Mouse (Mus musculus): ENCODE measurements at regions not wholly inside any gene's neighbourhood (a gene's known extent, or its start where the extent isn't known, plus 50 kb on each side); places are given as distances from the start of the nearest gene placed in this dataset.

DNA sequence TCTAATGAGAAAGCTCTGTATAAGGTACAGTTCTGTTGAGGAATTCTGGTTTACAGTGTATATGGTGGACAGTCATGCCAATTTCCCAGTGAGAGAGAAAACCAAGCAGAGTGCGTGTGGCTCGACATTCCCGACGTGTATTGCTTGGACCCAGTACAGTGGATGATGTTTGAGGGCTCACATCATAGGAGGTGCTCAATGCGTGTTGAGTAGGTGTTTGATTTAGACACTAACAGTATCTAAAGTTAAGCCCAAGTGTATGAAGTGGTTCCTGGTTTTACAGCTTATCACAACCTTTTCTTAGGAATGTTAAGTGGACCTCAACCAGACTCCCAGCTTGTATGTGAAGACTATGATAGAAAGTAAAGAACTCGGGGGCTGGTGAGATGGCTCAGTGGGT lies 96.2 kb upstream of the Tpm1 start:
- Histone ChIP-seq H3K9me3 (ENCODE audit: control insufficient read depth, low read length) (no peaks in the 10 kb centered on the region), H3K4me1 (replicated peaks; ENCODE audit: control insufficient read depth, insufficient read depth, low read length) (no peaks in the 10 kb centered on the region; the same call in 1 of the 2 replicates), H3K27me3 (replicated peaks; ENCODE audit: control insufficient read depth, insufficient read depth, low read length) (no peaks in the 10 kb centered on the region), H3K4me3 (ENCODE audit: low read depth, low read length) (no peak overlapping the region), H3K27ac (ENCODE audit: low read depth) (no peak overlapping the region), H3K4me2 (ENCODE audit: low read length) (no peak overlapping the region), H3K9ac (ENCODE audit: low read length) (no peak overlapping the region), H3K36me3 (ENCODE audit: control insufficient read depth, insufficient read depth, low read length) (no peaks in the 10 kb centered on the region)
- no peak for DNase-seq (ENCODE audit: low spot score)
- WGBS = 91% methylated on average over 6 of the region's 6 CpGs
- no peak for ATAC-seq (replicated peaks; ENCODE audit: low FRiP score, low TSS enrichment, low read depth)

DNA sequence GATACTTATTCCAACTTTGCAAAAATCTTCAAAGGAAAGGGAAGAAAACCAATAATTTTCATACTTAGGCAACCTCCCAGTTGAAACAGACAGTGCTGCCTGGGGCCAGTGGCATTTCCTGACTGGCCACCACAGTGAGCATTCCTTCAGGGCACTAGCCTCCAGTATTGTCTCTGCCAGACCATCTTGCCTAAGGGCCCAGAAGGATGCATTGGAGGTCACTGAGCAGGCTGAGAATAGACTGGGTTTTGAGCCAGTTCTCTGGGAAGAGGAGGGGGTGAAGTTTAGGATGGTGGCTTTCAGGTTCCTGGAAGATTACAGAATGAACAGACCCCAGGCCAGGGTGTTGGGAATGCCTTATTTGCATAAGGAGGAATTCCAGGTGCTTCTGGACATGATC lies 95.3 kb upstream of the Tpm1 start:
- DNase-seq (ENCODE audit: low spot score) (no peak), ATAC-seq (replicated peaks; ENCODE audit: low FRiP score, low TSS enrichment, low read depth) (no peak)
- Histone ChIP-seq H3K27ac (ENCODE audit: low read depth) (no peak overlapping the region), H3K4me2 (ENCODE audit: low read length) (no peak overlapping the region), H3K9ac (ENCODE audit: low read length) (no peak overlapping the region), H3K4me1 (replicated peaks; ENCODE audit: control insufficient read depth, insufficient read depth, low read length) (no peaks in the 10 kb centered on the region; the same call in 1 of the 2 replicates), H3K36me3 (ENCODE audit: control insufficient read depth, insufficient read depth, low read length) (no peaks in the 10 kb centered on the region), H3K9me3 (ENCODE audit: control insufficient read depth, low read length) (no peaks in the 10 kb centered on the region), H3K27me3 (replicated peaks; ENCODE audit: control insufficient read depth, insufficient read depth, low read length) (no peaks in the 10 kb centered on the region), H3K4me3 (ENCODE audit: low read depth, low read length) (no peak overlapping the region)

DNA sequence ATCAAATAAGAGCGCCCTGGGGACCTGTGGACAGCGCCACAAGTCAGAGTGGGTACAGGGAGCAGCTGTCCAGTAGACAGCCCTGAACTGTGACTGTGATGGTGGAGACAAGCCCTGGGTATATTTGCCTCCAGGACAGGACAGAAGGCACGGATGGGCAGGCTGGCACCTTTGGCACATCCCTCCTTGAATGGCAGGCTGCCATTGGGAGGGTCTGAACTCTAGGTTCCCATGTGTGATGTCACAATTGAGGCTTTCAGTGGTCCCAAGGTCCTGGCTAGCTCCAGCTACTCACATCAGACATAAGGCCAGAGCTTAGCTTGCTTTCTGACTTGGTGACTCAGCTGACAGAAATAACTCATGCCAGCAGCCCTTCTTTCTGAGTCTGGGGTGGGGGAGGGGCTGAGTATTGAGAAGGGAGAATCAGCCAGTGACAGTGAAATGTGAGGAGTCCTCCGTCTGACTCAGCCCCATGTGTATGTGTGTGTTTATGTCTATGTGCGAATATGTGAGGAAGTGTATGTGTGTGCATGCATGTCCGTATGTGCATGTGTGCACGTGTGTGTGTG lies 91.2 kb upstream of the Tpm1 start:
- DNase-seq (ENCODE audit: low spot score) (no peak), ATAC-seq (replicated peaks; ENCODE audit: low FRiP score, low TSS enrichment, low read depth) (no peak)
- Histone ChIP-seq H3K27ac (ENCODE audit: low read depth) (no peak overlapping the region), H3K4me1 (replicated peaks; ENCODE audit: control insufficient read depth, insufficient read depth, low read length) (peaks cover 14% of the 10 kb centered on the region), H3K9me3 (ENCODE audit: control insufficient read depth, low read length) (no peaks in the 10 kb centered on the region), H3K4me2 (ENCODE audit: low read length) (no peak overlapping the region), H3K27me3 (replicated peaks; ENCODE audit: control insufficient read depth, insufficient read depth, low read length) (no peaks in the 10 kb centered on the region), H3K4me3 (ENCODE audit: low read depth, low read length) (no peak overlapping the region), H3K9ac (ENCODE audit: low read length) (no peak overlapping the region), H3K36me3 (ENCODE audit: control insufficient read depth, insufficient read depth, low read length) (no peaks in the 10 kb centered on the region)
- WGBS = 66% methylated on average over 7 of the region's 7 CpGs

DNA sequence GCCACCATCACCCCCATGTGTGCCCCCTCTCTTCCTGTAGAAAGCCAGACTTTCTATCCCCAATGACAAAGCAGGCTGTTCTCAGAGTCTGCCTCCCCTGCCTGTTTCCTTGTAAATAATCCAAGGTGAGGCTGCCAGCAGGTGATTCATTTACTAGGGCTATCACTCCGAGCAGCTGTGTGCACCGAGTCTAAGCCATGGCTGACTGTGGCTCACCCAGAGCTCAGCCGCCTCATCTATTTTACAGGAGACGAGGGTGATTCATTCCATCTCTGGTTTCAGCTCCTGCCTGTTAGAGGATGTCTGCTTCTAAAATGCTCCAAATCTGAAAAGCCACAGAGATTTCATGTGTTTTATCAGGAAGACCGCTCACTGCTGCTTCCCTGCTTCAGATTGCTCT lies 88.5 kb upstream of the Tpm1 start:
- Histone ChIP-seq H3K4me1 (replicated peaks; ENCODE audit: control insufficient read depth, insufficient read depth, low read length) (peaks cover 15% of the 10 kb centered on the region), H3K9me3 (ENCODE audit: control insufficient read depth, low read length) (no peaks in the 10 kb centered on the region), H3K36me3 (ENCODE audit: control insufficient read depth, insufficient read depth, low read length) (no peaks in the 10 kb centered on the region), H3K27me3 (replicated peaks; ENCODE audit: control insufficient read depth, insufficient read depth, low read length) (no peaks in the 10 kb centered on the region), H3K9ac (ENCODE audit: low read length) (no peak overlapping the region), H3K27ac (ENCODE audit: low read depth) (peak overlapping the region; percentile 86), H3K4me2 (ENCODE audit: low read length) (peak overlapping the region; percentile 15; the same call in 1 of the 2 replicates), H3K4me3 (ENCODE audit: low read depth, low read length) (no peak overlapping the region)
- peak; percentile 76 for DNase-seq (ENCODE audit: low spot score)
- peak; percentile 77 for ATAC-seq (replicated peaks; ENCODE audit: low FRiP score, low TSS enrichment, low read depth)
- 26% methylated on average over 5 of the region's 5 CpGs for WGBS

DNA sequence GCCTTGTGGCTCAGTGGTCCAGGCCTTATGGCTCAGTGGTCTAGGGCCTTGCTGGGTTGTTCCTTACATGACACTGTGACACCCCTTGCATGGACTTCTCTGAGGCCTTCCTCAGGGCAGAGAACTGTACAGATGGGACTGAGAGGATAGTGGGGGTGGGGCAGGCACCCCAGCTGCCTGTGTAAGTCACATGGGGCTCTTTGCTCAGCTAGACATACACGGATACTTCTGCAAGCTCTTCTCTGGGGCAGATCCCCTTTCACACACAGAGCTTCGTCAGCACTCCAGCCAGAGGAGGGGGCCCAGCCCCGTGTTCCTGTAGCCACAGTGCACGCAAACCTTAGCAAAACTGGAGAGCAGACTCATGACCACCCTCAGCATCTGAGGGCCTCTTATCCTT lies 87.9 kb upstream of the Tpm1 start:
- H3K27me3 ChIP-seq (replicated peaks; ENCODE audit: control insufficient read depth, insufficient read depth, low read length) = no peaks in the 10 kb centered on the region
- 23% methylated on average over 4 of the region's 4 CpGs for WGBS
- DNase-seq (ENCODE audit: low spot score) = no peak
- peak overlapping the region; percentile 86 for H3K27ac ChIP-seq (ENCODE audit: low read depth)
- no peaks in the 10 kb centered on the region for H3K9me3 ChIP-seq (ENCODE audit: control insufficient read depth, low read length)
- 0 out of 2 replicates have a peak overlapping the region, but pooled peaks have one; percentile 4 for H3K4me2 ChIP-seq (ENCODE audit: low read length)
- H3K4me1 ChIP-seq (replicated peaks; ENCODE audit: control insufficient read depth, insufficient read depth, low read length) = peaks cover 19% of the 10 kb centered on the region
- ATAC-seq (replicated peaks; ENCODE audit: low FRiP score, low TSS enrichment, low read depth) = peak; percentile 37; the same call in 1 of the 2 replicates
- H3K9ac ChIP-seq (ENCODE audit: low read length) = no peak overlapping the region
- no peaks in the 10 kb centered on the region for H3K36me3 ChIP-seq (ENCODE audit: control insufficient read depth, insufficient read depth, low read length)
- H3K4me3 ChIP-seq (ENCODE audit: low read depth, low read length) = no peak overlapping the region

DNA sequence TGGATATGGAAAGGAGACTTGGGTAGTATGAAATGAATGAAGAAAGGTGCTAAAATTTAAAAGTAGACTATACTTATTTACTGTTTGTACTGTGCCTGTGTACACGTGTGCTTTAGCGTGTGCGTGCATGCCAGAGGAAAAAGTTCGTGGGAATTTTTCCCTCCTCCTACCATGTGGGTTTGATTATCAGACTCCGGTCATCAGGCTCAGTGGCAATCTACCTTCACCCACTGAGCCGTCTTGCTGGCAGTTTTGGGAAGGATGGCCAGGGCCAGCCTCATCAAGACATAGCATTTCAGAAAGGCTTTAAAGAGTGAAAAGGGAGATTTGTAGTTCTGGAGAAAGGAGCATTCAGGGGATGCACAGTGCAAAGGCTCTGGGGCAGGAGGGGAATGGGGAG lies 87.0 kb upstream of the Tpm1 start:
- Histone ChIP-seq H3K9ac (ENCODE audit: low read length) (no peak overlapping the region), H3K27me3 (replicated peaks; ENCODE audit: control insufficient read depth, insufficient read depth, low read length) (no peaks in the 10 kb centered on the region), H3K27ac (ENCODE audit: low read depth) (no peak overlapping the region), H3K4me2 (ENCODE audit: low read length) (no peak overlapping the region), H3K4me1 (replicated peaks; ENCODE audit: control insufficient read depth, insufficient read depth, low read length) (peaks cover 19% of the 10 kb centered on the region), H3K36me3 (ENCODE audit: control insufficient read depth, insufficient read depth, low read length) (no peaks in the 10 kb centered on the region), H3K9me3 (ENCODE audit: control insufficient read depth, low read length) (no peaks in the 10 kb centered on the region), H3K4me3 (ENCODE audit: low read depth, low read length) (no peak overlapping the region)
- ATAC-seq (replicated peaks; ENCODE audit: low FRiP score, low TSS enrichment, low read depth) = no peak
- 92% methylated on average over 6 of the region's 6 CpGs for WGBS
- DNase-seq (ENCODE audit: low spot score) = no peak

DNA sequence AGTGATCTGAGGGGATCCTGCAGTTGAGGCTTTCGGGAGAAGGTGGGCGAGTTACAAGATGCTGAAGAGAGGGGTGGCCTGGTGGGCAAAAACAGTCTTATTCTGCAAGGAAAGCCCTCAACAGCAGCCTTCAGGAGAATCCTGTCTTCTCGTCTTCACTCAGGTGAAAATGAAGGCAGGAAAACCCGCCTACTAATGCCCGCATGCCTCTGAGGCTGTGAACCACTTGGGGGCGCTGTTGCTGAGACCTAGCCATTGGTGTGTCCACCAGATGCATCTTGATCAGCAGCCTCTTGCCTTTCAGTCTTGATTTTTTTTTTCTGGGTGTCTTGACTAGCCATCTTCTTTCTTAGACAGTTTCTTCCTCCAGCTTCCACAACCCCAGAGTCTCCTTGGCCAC lies 85.2 kb upstream of the Tpm1 start:
- DNase-seq (ENCODE audit: low spot score) = no peak
- Histone ChIP-seq H3K4me1 (replicated peaks; ENCODE audit: control insufficient read depth, insufficient read depth, low read length) (peaks cover 19% of the 10 kb centered on the region), H3K27me3 (replicated peaks; ENCODE audit: control insufficient read depth, insufficient read depth, low read length) (no peaks in the 10 kb centered on the region), H3K27ac (ENCODE audit: low read depth) (no peak overlapping the region), H3K4me2 (ENCODE audit: low read length) (no peak overlapping the region), H3K9ac (ENCODE audit: low read length) (no peak overlapping the region), H3K9me3 (ENCODE audit: control insufficient read depth, low read length) (no peaks in the 10 kb centered on the region), H3K36me3 (ENCODE audit: control insufficient read depth, insufficient read depth, low read length) (no peaks in the 10 kb centered on the region), H3K4me3 (ENCODE audit: low read depth, low read length) (no peak overlapping the region)
- no peak for ATAC-seq (replicated peaks; ENCODE audit: low FRiP score, low TSS enrichment, low read depth)
- WGBS = 72% methylated on average over 6 of the region's 6 CpGs

DNA sequence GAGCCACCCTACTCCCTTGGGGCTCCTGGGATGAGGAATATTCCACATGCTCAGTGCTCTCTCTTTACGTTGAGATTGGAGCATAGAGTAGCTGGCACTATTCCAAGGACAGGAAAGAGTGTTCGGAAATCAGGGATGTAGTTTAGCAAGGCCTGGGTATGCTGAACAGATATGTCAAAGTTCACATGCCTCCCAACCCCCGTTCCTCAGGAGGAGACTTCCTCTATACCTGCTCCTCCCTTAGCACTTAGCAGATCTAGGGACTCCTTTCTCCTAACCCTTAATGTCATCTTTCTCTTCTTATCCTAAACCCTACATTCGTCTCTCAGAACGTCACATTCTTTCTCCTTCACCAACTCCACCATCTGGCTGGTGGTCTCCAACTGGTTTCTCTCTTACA lies 83.2 kb upstream of the Tpm1 start:
- no peak overlapping the region for H3K4me3 ChIP-seq (ENCODE audit: low read depth, low read length)
- ATAC-seq (replicated peaks; ENCODE audit: low FRiP score, low TSS enrichment, low read depth) = no peak
- WGBS = 46% methylated on average over 5 of the region's 5 CpGs

DNA sequence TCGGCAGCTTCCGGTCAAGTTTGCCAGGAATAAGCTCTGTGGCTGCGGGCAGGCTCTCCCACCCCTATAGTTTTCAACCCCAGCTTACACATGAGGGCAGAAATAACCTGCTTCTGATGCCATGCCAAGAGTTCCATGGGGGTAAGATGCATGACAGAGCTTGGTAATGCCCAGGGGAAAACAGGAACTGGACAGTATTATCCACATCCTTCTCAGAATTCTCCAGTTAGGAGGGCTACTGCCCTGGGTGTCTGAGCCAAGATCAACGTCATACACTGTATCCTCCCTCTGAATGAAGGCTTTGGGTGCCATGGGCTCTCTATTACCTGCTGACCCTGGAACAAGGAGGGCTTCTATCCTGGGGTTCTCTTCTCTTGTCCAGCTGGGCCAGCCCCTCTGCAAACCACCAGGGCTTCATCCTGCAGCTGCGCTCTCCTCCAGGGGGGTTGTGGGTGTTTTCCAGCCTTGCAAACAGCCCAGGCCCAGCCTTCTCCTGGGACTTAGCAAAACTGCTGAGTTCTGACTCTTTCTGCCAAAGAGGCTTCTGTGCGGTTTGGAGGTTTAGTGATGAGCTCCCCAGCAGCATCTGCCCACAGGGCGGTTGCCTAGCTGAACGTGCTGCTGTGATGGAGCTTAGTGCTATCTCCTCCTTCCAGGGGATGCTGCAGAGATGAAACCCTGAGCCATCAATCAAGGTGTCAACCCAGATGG lies 81.7 kb upstream of the Tpm1 start:
- DNase-seq (ENCODE audit: low spot score) = no peak
- WGBS = 73% methylated on average over 8 of the region's 8 CpGs
- H3K4me3 ChIP-seq (ENCODE audit: low read depth, low read length) = no peak overlapping the region
- H3K27me3 ChIP-seq (replicated peaks; ENCODE audit: control insufficient read depth, insufficient read depth, low read length) = no peaks in the 10 kb centered on the region
- H3K4me2 ChIP-seq (ENCODE audit: low read length) = no peak overlapping the region
- no peak for ATAC-seq (replicated peaks; ENCODE audit: low FRiP score, low TSS enrichment, low read depth)
- peaks cover 5% of the 10 kb centered on the region; the same call in 1 of the 2 replicates for H3K4me1 ChIP-seq (replicated peaks; ENCODE audit: control insufficient read depth, insufficient read depth, low read length)
- no peaks in the 10 kb centered on the region for H3K36me3 ChIP-seq (ENCODE audit: control insufficient read depth, insufficient read depth, low read length)
- no peaks in the 10 kb centered on the region for H3K9me3 ChIP-seq (ENCODE audit: control insufficient read depth, low read length)
- no peak overlapping the region for H3K9ac ChIP-seq (ENCODE audit: low read length)
- no peak overlapping the region for H3K27ac ChIP-seq (ENCODE audit: low read depth)

More for the DNA sequence above, 83.2 kb upstream of the Tpm1 start:
- Histone ChIP-seq H3K9me3 (ENCODE audit: control insufficient read depth, low read length) (no peaks in the 10 kb centered on the region), H3K27me3 (replicated peaks; ENCODE audit: control insufficient read depth, insufficient read depth, low read length) (no peaks in the 10 kb centered on the region), H3K4me2 (ENCODE audit: low read length) (no peak overlapping the region), H3K9ac (ENCODE audit: low read length) (no peak overlapping the region), H3K36me3 (ENCODE audit: control insufficient read depth, insufficient read depth, low read length) (no peaks in the 10 kb centered on the region), H3K27ac (ENCODE audit: low read depth) (no peak overlapping the region), H3K4me1 (replicated peaks; ENCODE audit: control insufficient read depth, insufficient read depth, low read length) (peaks cover 13% of the 10 kb centered on the region)
- DNase-seq (ENCODE audit: low spot score) = no peak
